Mouse (Mus musculus): ENCODE measurements around the gene Lrrn4cl. TPM values are rescaled to one million over a fixed set of nuclear protein-coding genes. Genes with fewer than 3 reads are reported as not detected.
A peak's percentile ranks its signal among the peaks of the same experiment; 100 is the strongest.
"Not testable (repeated sequence)": the region's sequence is repeated elsewhere in the genome, so short reads cannot be mapped to it uniquely, and the experiment has no call there.

Lrrn4cl gene
- total RNA-seq, 2 experiments from 2014 or later = not detected

DNA sequence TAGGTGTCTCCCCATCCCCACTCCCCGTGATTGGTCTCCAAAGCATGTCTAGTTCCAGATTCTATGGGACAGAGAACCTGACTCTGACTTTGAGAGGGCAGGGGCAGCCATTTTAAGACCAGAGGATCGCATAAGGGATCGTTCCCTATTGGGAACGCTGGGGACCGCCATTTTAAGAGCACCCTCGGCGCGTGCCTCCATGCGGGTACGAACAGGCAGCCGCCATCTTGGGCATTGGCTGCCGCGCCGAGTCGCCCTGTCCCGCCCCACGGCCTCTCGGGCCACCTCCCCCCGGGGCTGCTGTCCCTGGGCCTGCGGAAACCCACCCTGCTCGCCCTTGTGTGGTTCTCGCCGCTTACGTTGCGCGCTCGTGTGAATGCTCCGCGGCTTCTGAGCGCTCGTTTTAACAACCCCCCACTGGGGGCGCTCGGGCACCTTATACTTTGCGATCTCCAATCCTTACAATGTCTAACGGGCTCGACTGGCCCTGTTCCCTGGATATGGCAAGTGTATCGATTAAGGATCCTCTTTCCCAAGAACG lies 13.2 kb upstream of the Lrrn4cl start, which contains the start of gene Bscl2:
Gene Bscl2, plus strand, starts transcription at position 217 of the 541 bp plus-strand sequence.
- ATAC-seq (replicated peaks; ENCODE audit: low FRiP score, poor library complexity, severe bottlenecking) = peak; percentile 77

DNA sequence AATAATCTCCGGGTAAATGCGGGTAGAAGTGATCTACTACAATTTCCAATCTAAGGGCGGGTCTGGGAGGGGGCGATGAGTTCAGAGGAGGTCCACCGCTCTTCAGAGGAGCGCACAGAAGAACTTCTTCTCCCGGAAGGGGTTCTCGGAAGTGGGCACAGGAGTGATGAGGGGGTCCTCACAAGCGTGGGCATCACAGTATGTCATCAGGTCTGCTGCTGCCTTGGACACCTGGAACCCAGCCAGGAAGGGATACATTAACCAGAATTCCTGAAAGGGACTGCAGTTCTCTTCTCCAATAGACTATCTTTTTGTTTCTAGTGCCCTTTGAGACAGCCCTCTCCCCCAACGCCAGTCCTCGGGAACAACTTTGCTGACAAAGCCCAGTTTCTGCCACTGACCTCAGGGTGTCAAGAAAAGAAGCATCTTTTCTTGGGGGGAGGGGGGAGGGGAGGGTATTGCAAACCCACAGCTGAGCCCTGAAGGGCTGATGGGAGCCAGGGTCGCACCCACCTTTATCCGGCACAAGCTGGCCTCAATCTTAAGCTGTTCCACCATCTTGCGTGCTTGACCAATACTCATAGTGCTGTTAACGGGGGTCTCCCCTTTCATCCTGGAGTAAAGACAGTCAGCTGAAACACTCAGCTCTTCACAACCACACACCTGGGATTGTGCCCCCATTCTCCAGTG lies 12.4 kb upstream of the Lrrn4cl start:
- no peak for ATAC-seq (replicated peaks; ENCODE audit: low FRiP score, poor library complexity, severe bottlenecking)

DNA sequence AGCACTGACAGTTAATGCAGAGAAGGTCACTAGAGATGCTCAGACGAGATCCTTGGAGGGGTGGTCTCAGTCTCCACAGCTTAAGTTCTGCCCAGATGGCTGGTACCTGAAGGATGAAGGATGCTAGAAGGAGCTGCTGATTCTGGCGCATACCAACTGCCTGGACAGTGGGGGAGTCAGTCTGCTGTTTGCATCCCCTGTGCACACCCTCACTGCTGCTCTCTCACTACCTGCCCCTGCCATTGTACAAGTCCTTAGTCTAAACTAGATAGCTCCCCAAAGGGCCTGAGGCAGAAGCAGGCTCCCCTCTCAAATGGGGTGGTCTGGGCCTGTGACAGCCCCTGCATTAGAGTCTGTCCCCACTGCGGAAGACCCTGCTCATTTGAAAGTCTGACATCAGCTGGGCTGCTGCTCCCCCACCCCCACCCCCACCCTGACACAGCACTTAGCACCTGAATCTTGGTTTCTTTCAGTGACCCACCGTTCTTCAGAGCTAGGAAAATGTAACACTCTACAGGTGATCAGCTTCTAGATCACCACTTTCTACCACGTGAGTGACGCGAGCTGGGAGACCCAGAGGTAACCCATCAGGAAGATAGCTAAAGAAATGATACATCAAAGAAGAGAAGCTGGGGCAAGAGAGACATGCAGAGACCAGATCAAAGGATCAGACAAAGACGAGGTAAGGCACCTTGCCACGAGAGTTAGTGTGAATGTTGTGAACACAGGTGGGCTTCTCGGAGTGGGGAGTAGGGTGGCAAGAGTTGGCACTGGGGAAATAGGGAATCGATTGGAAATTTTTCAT lies 11.3 kb upstream of the Lrrn4cl start, which contains the start of gene Gng3:
Gene Gng3, minus strand, starts transcription at position 92 of the 805 bp plus-strand sequence.
- ATAC-seq (replicated peaks; ENCODE audit: low FRiP score, poor library complexity, severe bottlenecking) = no peak

GRCm38 (mm10) chr19:8839908-8840791 lies 10.4 kb upstream of the Lrrn4cl start:
- ATAC-seq (replicated peaks; ENCODE audit: low FRiP score, poor library complexity, severe bottlenecking) = peak; percentile 82

DNA sequence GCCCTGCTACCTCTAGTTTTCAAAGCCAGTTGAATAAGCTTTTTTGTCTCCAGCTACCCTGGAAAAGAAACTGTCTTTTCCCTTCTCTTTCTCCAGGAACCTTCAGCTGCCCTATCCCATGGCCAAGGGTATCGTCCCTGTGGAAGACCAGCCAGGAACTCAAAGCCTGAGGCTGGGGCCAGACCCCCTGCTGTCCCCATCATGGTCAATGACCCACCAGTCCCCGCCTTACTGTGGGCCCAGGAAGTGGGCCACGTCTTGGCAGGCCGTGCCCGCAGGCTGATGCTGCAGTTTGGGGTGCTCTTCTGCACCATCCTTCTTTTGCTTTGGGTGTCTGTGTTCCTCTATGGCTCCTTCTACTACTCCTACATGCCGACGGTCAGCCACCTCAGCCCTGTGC lies 9.6 kb upstream of the Lrrn4cl start:
- no peak for ATAC-seq (replicated peaks; ENCODE audit: low FRiP score, poor library complexity, severe bottlenecking)

DNA sequence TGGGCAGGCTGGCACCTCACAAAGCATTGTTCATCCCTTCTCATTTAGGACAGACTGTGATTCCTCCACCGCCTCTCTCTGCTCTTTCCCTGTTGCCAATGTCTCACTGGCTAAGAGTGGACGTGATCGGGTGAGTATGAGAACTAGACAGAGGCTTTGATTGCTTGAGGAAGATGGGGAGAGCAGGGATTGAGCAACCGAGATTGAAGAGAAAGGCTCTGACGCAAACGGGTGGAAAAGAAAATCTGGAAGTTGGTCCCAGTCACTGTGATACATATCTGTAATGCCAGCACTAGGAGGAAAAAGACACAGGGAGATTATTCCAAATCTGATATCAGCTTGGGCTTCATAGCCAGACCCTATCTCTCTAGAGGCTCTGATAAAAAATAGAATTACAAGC lies 7.6 kb upstream of the Lrrn4cl start:
- ATAC-seq (replicated peaks; ENCODE audit: low FRiP score, poor library complexity, severe bottlenecking) = no peak

DNA sequence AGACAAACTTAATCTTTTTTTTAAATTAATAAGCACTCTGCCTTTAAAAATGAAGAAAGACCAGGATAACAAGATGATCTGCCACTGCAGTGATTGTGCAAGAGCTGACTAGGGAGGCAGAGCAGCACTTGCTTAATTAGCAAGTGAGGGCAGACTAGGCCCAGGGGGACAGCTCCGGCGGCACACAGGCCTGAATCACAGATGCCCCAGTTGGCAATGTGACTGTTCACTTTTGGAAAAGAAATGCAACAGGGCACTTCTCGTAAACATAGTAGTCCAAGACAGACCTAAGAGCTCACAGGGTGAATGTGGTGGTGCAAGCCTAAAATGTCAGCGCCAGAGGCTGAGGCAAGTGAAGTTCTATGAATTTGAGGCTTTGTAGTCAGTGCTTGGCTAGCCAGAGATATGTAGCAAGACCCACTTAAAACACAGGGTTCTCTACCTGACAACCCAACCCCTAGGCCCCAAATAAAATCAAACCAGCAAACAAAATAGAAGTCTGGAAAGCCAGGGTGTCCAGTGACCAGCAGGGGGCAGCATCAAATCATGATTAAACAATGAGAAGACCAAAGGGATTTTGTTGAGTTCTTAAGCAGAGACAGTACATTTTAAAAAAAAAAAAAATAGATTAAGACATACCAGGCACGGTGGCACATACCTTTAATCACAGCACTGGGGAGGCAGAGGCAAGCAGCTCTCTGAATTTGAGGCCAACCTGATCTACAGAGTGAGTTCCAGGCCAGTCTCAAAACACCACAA lies 6.0 kb upstream of the Lrrn4cl start:
- ATAC-seq (replicated peaks; ENCODE audit: low FRiP score, poor library complexity, severe bottlenecking) = peak; percentile 51

- ATAC-seq (replicated peaks; ENCODE audit: low FRiP score, poor library complexity, severe bottlenecking) = no peak
These were observed 2.2 kb upstream of the Lrrn4cl start for GRCm38 (mm10) chr19:8848356-8848755.

- ATAC-seq (replicated peaks; ENCODE audit: low FRiP score, poor library complexity, severe bottlenecking) = no peak
These were observed 1.1 kb downstream of the Lrrn4cl start for GRCm38 (mm10) chr19:8851639-8852038.

DNA sequence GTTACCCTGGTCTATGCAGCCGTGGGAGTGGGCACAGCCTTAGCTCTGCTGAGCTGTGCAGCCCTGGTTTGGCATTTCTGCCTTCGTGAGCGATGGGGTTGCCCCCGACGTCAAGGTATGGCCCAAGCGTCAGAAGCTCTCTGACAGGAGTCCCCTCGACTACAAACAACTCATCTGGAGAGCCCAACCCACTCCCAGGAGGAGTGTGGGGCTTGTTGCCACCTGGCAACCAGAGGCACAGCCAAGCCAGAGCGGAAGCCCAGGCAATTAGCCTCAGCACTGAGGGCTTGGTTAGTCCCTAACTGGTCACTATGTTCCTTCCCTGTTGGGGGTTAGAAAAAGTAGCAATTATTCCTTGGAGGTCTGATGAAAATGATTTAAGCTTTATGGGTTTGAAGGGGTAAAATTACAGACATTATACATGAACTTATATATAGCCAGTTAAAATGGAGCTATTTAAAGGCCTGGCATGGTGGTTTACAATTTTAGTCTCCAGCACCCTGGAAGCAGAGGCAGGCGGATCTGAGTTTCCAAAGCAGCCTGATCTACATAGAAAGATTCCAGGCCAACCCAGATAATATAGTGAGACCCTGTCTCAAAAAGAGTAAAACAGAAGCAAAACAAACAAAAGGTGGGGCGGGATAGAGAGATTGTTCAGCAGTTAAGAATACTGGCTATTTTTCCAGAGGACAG lies 1.8 kb downstream of the Lrrn4cl start:
- no peak for ATAC-seq (replicated peaks; ENCODE audit: low FRiP score, poor library complexity, severe bottlenecking)

DNA sequence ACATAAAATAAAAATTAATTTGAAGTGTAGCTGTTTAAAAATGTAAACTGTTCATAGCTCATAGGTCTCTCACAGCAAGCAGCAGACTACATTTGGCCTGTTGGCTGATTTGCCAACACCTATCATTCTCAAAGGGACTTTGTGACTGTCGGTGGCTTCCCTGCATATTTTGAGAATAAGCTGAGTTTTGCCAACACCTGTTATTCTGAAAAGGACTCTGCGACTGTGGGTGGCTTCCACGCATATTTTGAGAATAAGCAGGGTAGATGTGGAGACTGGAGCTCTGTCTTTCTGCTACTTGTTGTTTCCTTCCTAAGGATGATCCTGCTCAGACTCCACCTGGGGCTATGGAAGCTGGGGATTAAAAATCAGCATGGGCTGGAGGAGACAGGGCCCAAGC lies 2.5 kb downstream of the Lrrn4cl start:
- no peak for ATAC-seq (replicated peaks; ENCODE audit: low FRiP score, poor library complexity, severe bottlenecking)

DNA sequence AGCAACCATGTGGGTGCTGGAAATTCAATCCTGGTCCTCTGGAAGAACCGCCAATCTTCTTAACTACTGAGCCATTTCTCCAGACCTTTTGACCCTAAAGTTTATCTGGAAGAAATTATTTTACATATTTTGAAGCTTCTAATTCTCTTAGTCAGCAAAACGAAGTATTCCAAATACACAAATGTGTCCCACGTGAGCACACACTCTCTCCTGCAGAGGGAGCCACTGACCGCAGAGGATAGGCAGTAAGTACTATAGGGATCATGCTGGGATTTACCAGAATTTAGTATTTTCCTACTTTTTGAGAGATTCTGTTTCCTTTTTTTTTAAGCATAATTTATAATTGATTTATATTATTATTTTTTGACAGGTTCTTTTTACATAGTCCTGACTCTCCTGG lies 7.1 kb downstream of the Lrrn4cl start:
- peak; percentile 83 for ATAC-seq (replicated peaks; ENCODE audit: low FRiP score, poor library complexity, severe bottlenecking)

- no peak for ATAC-seq (replicated peaks; ENCODE audit: low FRiP score, poor library complexity, severe bottlenecking)
These were observed 8.4 kb downstream of the Lrrn4cl start for GRCm38 (mm10) chr19:8859018-8859417.

GRCm38 (mm10) chr19:8864265-8864664 lies 13.7 kb downstream of the Lrrn4cl start:
- ATAC-seq (replicated peaks; ENCODE audit: low FRiP score, poor library complexity, severe bottlenecking) = no peak

DNA sequence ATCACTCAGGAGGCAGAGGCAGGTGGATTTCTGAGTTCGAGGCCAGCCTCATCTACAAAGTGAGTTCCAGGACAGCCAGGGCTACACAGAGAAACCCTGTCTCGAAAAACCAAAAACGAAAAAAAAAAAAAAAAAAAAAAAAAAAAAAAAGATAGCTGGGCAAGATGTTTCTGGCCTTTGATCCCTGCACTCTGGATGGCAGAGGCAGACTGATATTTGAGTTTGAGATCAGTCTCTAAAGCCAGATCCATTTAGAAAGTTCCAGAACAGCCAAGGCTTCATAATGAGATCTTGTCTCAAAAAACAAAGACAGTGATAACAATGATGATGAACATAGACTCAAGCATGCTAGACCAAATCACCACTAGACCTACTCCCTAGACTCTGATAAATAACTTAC lies 19.8 kb downstream of the Lrrn4cl start:
- not testable (repeated sequence) for ATAC-seq (replicated peaks; ENCODE audit: low FRiP score, poor library complexity, severe bottlenecking)

DNA sequence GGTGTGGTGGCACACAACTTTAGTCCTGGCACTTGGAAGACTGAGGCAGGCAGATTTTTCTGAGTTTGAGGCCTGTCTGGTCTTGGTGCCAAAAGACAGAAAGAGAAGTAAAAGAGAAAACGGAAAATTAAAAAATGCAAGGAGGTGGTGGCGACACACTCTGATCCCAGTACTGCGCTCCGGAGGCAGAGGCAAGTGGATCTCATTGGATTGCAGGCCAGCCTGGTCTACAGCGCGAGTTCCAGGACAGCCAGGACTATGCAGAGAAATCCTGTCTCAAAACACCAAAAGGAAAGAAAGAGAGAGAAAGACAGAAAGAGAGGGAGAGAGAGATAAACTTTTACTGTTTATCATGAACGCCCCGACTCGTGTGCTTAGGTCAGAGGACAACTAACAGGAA lies 20.3 kb downstream of the Lrrn4cl start:
- peak; percentile 9; the same call in 1 of the 2 replicates for ATAC-seq (replicated peaks; ENCODE audit: low FRiP score, poor library complexity, severe bottlenecking)

GRCm38 (mm10) chr19:8871267-8872186 lies 21.0 kb downstream of the Lrrn4cl start, which contains the start of gene Ubxn1:
Gene Ubxn1 (plus strand): TSS chr19:8871496.
- peak; percentile 98 for ATAC-seq (replicated peaks; ENCODE audit: low FRiP score, poor library complexity, severe bottlenecking)

All from erythroblast, adult 5-6 weeks (primary cell).